Mouse (Mus musculus): ENCODE measurements around the gene A3galt2. TPM values are rescaled to one million over a fixed set of nuclear protein-coding genes. Genes with fewer than 3 reads are reported as not detected.

The A3galt2 gene
- polyA plus RNA-seq, 1 experiment from 2014 or later: 0.33 TPM

DNA sequence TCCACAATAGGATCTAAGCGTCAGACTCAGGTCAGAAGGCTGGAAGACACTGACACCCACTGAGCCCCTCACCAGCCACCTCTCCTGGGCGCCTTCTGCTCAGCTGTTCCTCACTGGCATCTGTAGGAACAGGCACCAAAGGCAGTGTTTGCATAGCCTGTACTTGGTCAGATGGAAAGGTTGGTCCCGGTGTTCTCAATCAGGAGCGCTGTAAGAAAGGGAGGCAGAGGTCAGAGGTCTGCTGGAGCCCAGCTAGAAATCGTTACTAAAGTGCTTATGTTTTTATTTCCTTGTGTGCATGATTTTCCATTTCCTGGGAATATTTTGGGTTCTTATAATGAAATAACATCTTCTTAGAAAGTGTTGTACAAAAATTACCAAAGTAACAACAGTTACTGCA, 13.3 kb upstream of the A3galt2 start:
- Histone ChIP-seq H3K27ac (ENCODE audit: low read depth, low read length) (no peak overlapping the region), H3K27me3 (ENCODE audit: control insufficient read depth, insufficient read depth, low read length) (no peaks in the 10 kb centered on the region), H3K4me3 (ENCODE audit: low read depth, low read length) (no peak overlapping the region), H3K4me2 (ENCODE audit: low read depth) (no peak overlapping the region), H3K36me3 (ENCODE audit: control insufficient read depth, insufficient read depth, low read length) (peaks cover 22% of the 10 kb centered on the region), H3K4me1 (ENCODE audit: control insufficient read depth, insufficient read depth, low read length) (peaks cover 15% of the 10 kb centered on the region), H3K9ac (ENCODE audit: low read length) (no peak overlapping the region), H3K9me3 (ENCODE audit: control insufficient read depth, low read length) (no peaks in the 10 kb centered on the region)
- no peak for DNase-seq (ENCODE audit: low spot score)
- ATAC-seq (ENCODE audit: insufficient read depth, low FRiP score, low TSS enrichment): no peak
- 55% methylated on average over 5 of the region's 5 CpGs for WGBS

DNA sequence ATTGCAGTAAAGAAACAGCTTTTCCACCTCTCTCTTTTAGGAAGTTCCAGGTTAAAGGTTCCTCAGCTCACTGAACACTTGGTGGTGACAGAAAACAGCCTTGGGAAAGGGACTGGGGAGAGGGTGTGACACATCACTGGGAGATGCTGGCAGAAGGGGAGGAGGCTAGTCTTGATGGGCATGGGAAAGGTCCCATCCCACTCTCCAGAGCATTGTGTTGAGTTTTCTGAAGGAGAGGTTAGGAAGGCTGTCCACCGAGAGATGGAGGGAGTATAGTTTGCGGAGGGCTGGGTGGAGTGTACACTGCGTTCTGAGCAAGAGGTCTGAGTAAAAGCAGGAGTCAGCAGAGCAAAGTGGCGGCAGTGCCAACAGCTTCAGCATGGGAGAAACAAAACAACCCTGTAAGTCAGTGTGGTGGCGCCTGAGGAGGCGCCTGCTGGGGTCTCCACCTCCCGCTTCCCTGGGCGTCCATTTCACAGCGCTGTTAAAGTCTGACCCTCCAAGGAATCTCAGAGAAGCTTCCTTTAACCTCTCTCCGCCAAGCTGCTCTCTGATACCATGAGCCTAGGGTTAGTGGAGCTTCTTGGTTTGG, 12.7 kb upstream of the A3galt2 start:
- no peak for ATAC-seq (ENCODE audit: insufficient read depth, low FRiP score, low TSS enrichment)
- H3K4me2 ChIP-seq (ENCODE audit: low read depth): no peak overlapping the region
- peaks cover 28% of the 10 kb centered on the region for H3K36me3 ChIP-seq (ENCODE audit: control insufficient read depth, insufficient read depth, low read length)
- H3K9ac ChIP-seq (ENCODE audit: low read length): no peak overlapping the region
- H3K4me1 ChIP-seq (ENCODE audit: control insufficient read depth, insufficient read depth, low read length): peaks cover 9% of the 10 kb centered on the region
- H3K27ac ChIP-seq (ENCODE audit: low read depth, low read length): no peak overlapping the region
- no peaks in the 10 kb centered on the region for H3K27me3 ChIP-seq (ENCODE audit: control insufficient read depth, insufficient read depth, low read length)
- DNase-seq (ENCODE audit: low spot score): no peak
- H3K4me3 ChIP-seq (ENCODE audit: low read depth, low read length): no peak overlapping the region
- no peaks in the 10 kb centered on the region for H3K9me3 ChIP-seq (ENCODE audit: control insufficient read depth, low read length)
- WGBS: 65% methylated on average over 10 of the region's 10 CpGs

- H3K27me3 ChIP-seq (ENCODE audit: control insufficient read depth, insufficient read depth, low read length): no peaks in the 10 kb centered on the region
- no peaks in the 10 kb centered on the region for H3K9me3 ChIP-seq (ENCODE audit: control insufficient read depth, low read length)
- H3K9ac ChIP-seq (ENCODE audit: low read length): no peak overlapping the region
- no peak for DNase-seq (ENCODE audit: low spot score)
- H3K4me3 ChIP-seq (ENCODE audit: low read depth, low read length): no peak overlapping the region
- peaks cover 4% of the 10 kb centered on the region; the same call in 1 of the 2 replicates for H3K4me1 ChIP-seq (ENCODE audit: control insufficient read depth, insufficient read depth, low read length)
- H3K4me2 ChIP-seq (ENCODE audit: low read depth): no peak overlapping the region
- H3K36me3 ChIP-seq (ENCODE audit: control insufficient read depth, insufficient read depth, low read length): peaks cover 28% of the 10 kb centered on the region
- 86% methylated on average over 12 of the region's 12 CpGs for WGBS
- no peak for ATAC-seq (ENCODE audit: insufficient read depth, low FRiP score, low TSS enrichment)
- H3K27ac ChIP-seq (ENCODE audit: low read depth, low read length): no peak overlapping the region
Observed at GRCm38 (mm10) chr4:128743031-128743626, 12.0 kb upstream of the A3galt2 start.

- Histone ChIP-seq H3K9ac (ENCODE audit: low read length) (no peak overlapping the region), H3K4me3 (ENCODE audit: low read depth, low read length) (no peak overlapping the region), H3K4me2 (ENCODE audit: low read depth) (no peak overlapping the region), H3K27ac (ENCODE audit: low read depth, low read length) (no peak overlapping the region), H3K4me1 (ENCODE audit: control insufficient read depth, insufficient read depth, low read length) (no peaks in the 10 kb centered on the region), H3K9me3 (ENCODE audit: control insufficient read depth, low read length) (no peaks in the 10 kb centered on the region), H3K27me3 (ENCODE audit: control insufficient read depth, insufficient read depth, low read length) (no peaks in the 10 kb centered on the region), H3K36me3 (ENCODE audit: control insufficient read depth, insufficient read depth, low read length) (peaks cover 41% of the 10 kb centered on the region)
- WGBS: 94% methylated on average over 8 of the region's 8 CpGs
- DNase-seq (ENCODE audit: low spot score): no peak
- ATAC-seq (ENCODE audit: insufficient read depth, low FRiP score, low TSS enrichment): no peak
Observed at GRCm38 (mm10) chr4:128745160-128745559, 10.0 kb upstream of the A3galt2 start.

GRCm38 (mm10) chr4:128747614-128748270, 7.4 kb upstream of the A3galt2 start:
- Histone ChIP-seq H3K4me3 (ENCODE audit: low read depth, low read length) (no peak overlapping the region), H3K9ac (ENCODE audit: low read length) (no peak overlapping the region), H3K9me3 (ENCODE audit: control insufficient read depth, low read length) (no peaks in the 10 kb centered on the region), H3K4me1 (ENCODE audit: control insufficient read depth, insufficient read depth, low read length) (no peaks in the 10 kb centered on the region), H3K27ac (ENCODE audit: low read depth, low read length) (no peak overlapping the region), H3K27me3 (ENCODE audit: control insufficient read depth, insufficient read depth, low read length) (no peaks in the 10 kb centered on the region), H3K4me2 (ENCODE audit: low read depth) (no peak overlapping the region), H3K36me3 (ENCODE audit: control insufficient read depth, insufficient read depth, low read length) (peaks cover 63% of the 10 kb centered on the region)
- ATAC-seq (ENCODE audit: insufficient read depth, low FRiP score, low TSS enrichment) (no peak), DNase-seq (ENCODE audit: low spot score) (no peak)
- WGBS: 93% methylated on average over 22 of the region's 22 CpGs

DNA sequence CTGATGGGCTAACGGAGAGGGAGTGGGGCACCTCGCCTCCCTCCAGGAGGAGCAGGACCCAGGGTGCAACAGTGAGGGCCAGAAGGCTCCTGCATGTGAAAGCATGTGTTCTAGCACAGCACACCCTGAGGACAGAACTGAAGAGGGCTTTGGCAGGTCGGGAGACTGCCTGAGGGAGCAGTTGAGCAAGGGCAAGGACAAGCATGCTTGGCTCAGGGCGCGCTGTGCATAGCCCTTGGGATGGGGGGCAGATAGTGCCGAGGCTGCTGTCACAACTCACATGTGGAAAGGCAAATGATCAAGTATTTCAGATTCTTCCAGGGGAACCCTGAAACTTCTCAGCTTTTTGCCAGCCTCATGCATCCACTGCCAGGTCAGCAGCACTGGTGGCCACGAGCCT, 6.9 kb upstream of the A3galt2 start:
- H3K4me3 ChIP-seq (ENCODE audit: low read depth, low read length): no peak overlapping the region
- no peaks in the 10 kb centered on the region for H3K9me3 ChIP-seq (ENCODE audit: control insufficient read depth, low read length)
- no peak for DNase-seq (ENCODE audit: low spot score)
- H3K36me3 ChIP-seq (ENCODE audit: control insufficient read depth, insufficient read depth, low read length): peaks cover 64% of the 10 kb centered on the region
- H3K27ac ChIP-seq (ENCODE audit: low read depth, low read length): no peak overlapping the region
- ATAC-seq (ENCODE audit: insufficient read depth, low FRiP score, low TSS enrichment): no peak
- no peaks in the 10 kb centered on the region for H3K4me1 ChIP-seq (ENCODE audit: control insufficient read depth, insufficient read depth, low read length)
- 91% methylated on average over 7 of the region's 7 CpGs for WGBS
- H3K27me3 ChIP-seq (ENCODE audit: control insufficient read depth, insufficient read depth, low read length): no peaks in the 10 kb centered on the region
- H3K9ac ChIP-seq (ENCODE audit: low read length): no peak overlapping the region
- no peak overlapping the region for H3K4me2 ChIP-seq (ENCODE audit: low read depth)

GRCm38 (mm10) chr4:128751006-128751405, 4.2 kb upstream of the A3galt2 start:
- no peak for DNase-seq (ENCODE audit: low spot score)

DNA sequence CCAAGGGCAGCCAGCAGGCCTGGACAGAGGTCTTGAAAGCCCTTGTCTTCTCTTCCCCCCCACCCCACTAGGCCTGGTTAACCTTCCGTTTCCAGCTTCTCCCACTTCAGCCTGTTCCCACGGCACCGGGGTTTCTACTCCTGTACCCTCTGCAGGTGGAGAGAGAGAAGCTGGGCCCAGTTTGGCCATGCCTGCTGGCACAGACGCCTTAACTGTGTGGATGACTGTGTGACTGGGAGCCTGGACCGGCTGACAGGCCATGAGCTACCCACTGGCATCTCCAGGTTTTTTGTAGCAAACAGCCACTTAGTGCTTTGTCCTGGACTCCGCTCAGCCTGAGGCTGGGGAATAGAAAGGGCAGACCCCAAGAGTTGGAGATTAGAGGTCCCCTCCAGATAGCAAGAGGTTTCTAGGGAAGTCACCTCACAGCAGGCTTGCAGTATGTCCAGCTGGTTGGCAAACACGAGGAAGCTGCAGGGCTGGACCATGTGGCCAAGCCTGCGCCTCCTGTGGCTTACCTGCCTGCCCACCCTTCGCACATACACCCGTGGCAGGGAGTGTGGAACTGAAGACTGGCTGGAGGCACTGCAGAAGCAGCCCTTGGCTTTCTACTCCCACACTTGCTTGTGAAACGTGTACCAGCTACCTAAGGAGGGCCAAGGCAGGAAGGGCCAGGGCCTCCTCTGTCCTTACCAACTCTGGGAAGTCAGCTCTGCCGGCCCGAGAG, 3.0 kb upstream of the A3galt2 start:
- no peak overlapping the region for H3K4me3 ChIP-seq (ENCODE audit: low read depth, low read length)
- no peak overlapping the region for H3K4me2 ChIP-seq (ENCODE audit: low read depth)
- 91% methylated on average over 13 of the region's 13 CpGs for WGBS
- H3K27ac ChIP-seq (ENCODE audit: low read depth, low read length): no peak overlapping the region
- H3K4me1 ChIP-seq (ENCODE audit: control insufficient read depth, insufficient read depth, low read length): no peaks in the 10 kb centered on the region
- peaks cover 41% of the 10 kb centered on the region for H3K36me3 ChIP-seq (ENCODE audit: control insufficient read depth, insufficient read depth, low read length)
- no peaks in the 10 kb centered on the region for H3K27me3 ChIP-seq (ENCODE audit: control insufficient read depth, insufficient read depth, low read length)
- no peaks in the 10 kb centered on the region for H3K9me3 ChIP-seq (ENCODE audit: control insufficient read depth, low read length)
- H3K9ac ChIP-seq (ENCODE audit: low read length): no peak overlapping the region
- no peak for ATAC-seq (ENCODE audit: insufficient read depth, low FRiP score, low TSS enrichment)
- DNase-seq (ENCODE audit: low spot score): no peak

More at GRCm38 (mm10) chr4:128751006-128751405, 4.2 kb upstream of the A3galt2 start:
- Histone ChIP-seq H3K36me3 (ENCODE audit: control insufficient read depth, insufficient read depth, low read length) (peaks cover 53% of the 10 kb centered on the region), H3K27ac (ENCODE audit: low read depth, low read length) (no peak overlapping the region), H3K4me1 (ENCODE audit: control insufficient read depth, insufficient read depth, low read length) (no peaks in the 10 kb centered on the region), H3K9me3 (ENCODE audit: control insufficient read depth, low read length) (no peaks in the 10 kb centered on the region), H3K9ac (ENCODE audit: low read length) (no peak overlapping the region), H3K4me2 (ENCODE audit: low read depth) (no peak overlapping the region), H3K4me3 (ENCODE audit: low read depth, low read length) (no peak overlapping the region), H3K27me3 (ENCODE audit: control insufficient read depth, insufficient read depth, low read length) (no peaks in the 10 kb centered on the region)
- 59% methylated on average over 5 of the region's 5 CpGs for WGBS
- ATAC-seq (ENCODE audit: insufficient read depth, low FRiP score, low TSS enrichment): no peak
